Mouse (Mus musculus): Measurements from ENCODE around the gene Cpsf4l.

GRCm38 (mm10) chr11:113666205-113666604, 43.6 kb downstream of the Cpsf4l start:
- TF ChIP-seq CTCF (IDR thresholded peaks at IDR 0.05) (no peak), EP300 (IDR thresholded peaks at IDR 0.05) (no peak)
